Mouse (Mus musculus) layer of hippocampus, adult 8-10 months (tissue): ENCODE results near the gene Dnttip2. TPM values are rescaled to one million over a fixed set of nuclear protein-coding genes. Genes with fewer than 3 reads are reported as not detected.

Source experiments
- DNase-seq, 2 experiments: peaks; one replicate each; pipeline ENCODE4 v3.0.0; 2022; ENCODE audit warnings: low spot score in 2 of 2
- microRNA-seq, 2 experiments: library from miRNA; unstranded; fragments of <30 nt; microRNA quantifications; one replicate each; pipeline ENCODE4 v1.2.0; 2022
- total RNA-seq, 4 experiments: library from RNA; stranded (reverse); gene quantifications; 2 replicates each; pipeline ENCODE4 v1.2.4; 2022

Gene Dnttip2
- total RNA-seq, 4 experiments from 2014 or later = 29.5 to 32.2 (median 31.1) TPM

GRCm38 (mm10) chr3:122324528-122324927 is 50.3 kb downstream of the Dnttip2 start:
- no peak for DNase-seq

GRCm38 (mm10) chr3:122330484-122330883 is 56.3 kb downstream of the Dnttip2 start:
- no peak for DNase-seq

- no peak for DNase-seq
Observed at GRCm38 (mm10) chr3:122333493-122333892, 59.3 kb downstream of the Dnttip2 start.

GRCm38 (mm10) chr3:122333902-122334301 is 59.7 kb downstream of the Dnttip2 start:
- DNase-seq = no peak

- no peak for DNase-seq
Observed at GRCm38 (mm10) chr3:122334375-122334774, 60.2 kb downstream of the Dnttip2 start.

Small RNA genes within 50 kb of the gene (microRNA-seq; reads per million reads assigned to microRNA genes)
- gene Gm22903 (0 reads per million in 2 experiments), gene Mir760 (2,375 to 2,655 reads per million in 2 experiments)

Other genes starting within 250 kb of the Dnttip2 start
- 1 to 10 TPM; 1.6 to 3.1 (median 2.4) TPM for gene Abca4, start 229.9 kb upstream of the Dnttip2 start, total RNA-seq
- gene Gclm, start 28.8 kb upstream of the Dnttip2 start, total RNA-seq = 10 to 100 TPM; 80.5 to 97.3 (median 88.5) TPM
- gene Bcar3, start 19.7 kb downstream of the Dnttip2 start, total RNA-seq = 10 to 100 TPM in 2 of 4 experiments, 1 to 10 TPM in 2; 8.3 to 11.7 (median 10.1) TPM